Mouse (Mus musculus) heart, adult 2 months (tissue): ENCODE measurements around the gene Nell2. TPM values are rescaled to one million over a fixed set of nuclear protein-coding genes. Genes with fewer than 3 reads are reported as not detected.

Experiments used
- DNase-seq, 2 experiments: peaks; one replicate each; pipeline ENCODE4 v3.0.0; 2021
- H3K27ac ChIP-seq: fragments of 200-600 bp; 2 replicates; pipeline ENCODE4 v1.8.1; 2022
- H3K27me3 ChIP-seq: fragments of 200-500 bp; 2 replicates; pipeline ENCODE4 v1.6.1; 2012; ENCODE audit warnings: mild to moderate bottlenecking, low read length, inconsistent platforms, mixed read lengths; ENCODE audit not compliant: control insufficient read depth, insufficient read depth
- H3K36me3 ChIP-seq: fragments of 200-500 bp; 2 replicates; pipeline ENCODE4 v1.6.1; 2012; ENCODE audit warnings: low read length, inconsistent platforms; ENCODE audit not compliant: control insufficient read depth, insufficient read depth
- H3K4me1 ChIP-seq: fragments of 200-500 bp; 2 replicates; pipeline ENCODE4 v1.6.1; 2011; ENCODE audit warnings: low read length; ENCODE audit not compliant: control insufficient read depth, insufficient read depth
- H3K4me3 ChIP-seq: fragments of 200-600 bp; 2 replicates; pipeline ENCODE4 v1.8.1; 2022
- H3K79me2 ChIP-seq: fragments of 200-500 bp; replicated peaks from 2 replicates; pipeline ENCODE4 v1.6.1; 2012; ENCODE audit warnings: mild to moderate bottlenecking, inconsistent platforms, low read length, moderate library complexity, mixed read lengths; ENCODE audit not compliant: control insufficient read depth, insufficient read depth
- H3K9ac ChIP-seq: fragments of 200-500 bp; 2 replicates; pipeline ENCODE4 v1.6.1; 2012; ENCODE audit warnings: low read depth, mild to moderate bottlenecking, control low read depth, inconsistent platforms, low read length, mixed read lengths
- CTCF ChIP-seq: fragments of 200-600 bp; IDR thresholded peaks from 2 replicates; pipeline ENCODE4 v1.8.1; 2022; ENCODE audit warnings: antibody characterized with exemption, mild to moderate bottlenecking, moderate library complexity
- EP300 ChIP-seq: fragments of 200-500 bp; IDR thresholded peaks from 2 replicates; pipeline ENCODE4 v1.6.1; 2011; ENCODE audit warnings: low read depth, low read length, control low read depth; ENCODE audit not compliant: insufficient read depth
- POLR2A ChIP-seq: fragments of 200-500 bp; IDR thresholded peaks from 2 replicates; pipeline ENCODE4 v1.6.1; 2011; ENCODE audit warnings: mild to moderate bottlenecking, low read depth, low read length, control low read depth; ENCODE audit not compliant: insufficient read depth
- WGBS: fragments of 180-500 bp; shearing (Covaris S2); methylation state at CpG from one replicate; pipeline ENCODE4 v1.1.7; 2018; 5-methylcytosine and 5-hydroxymethylcytosine counted together
- intact Hi-C: fragments of 180-260 bp; cut with DNase I; formaldehyde crosslinking; loops from one replicate; pipeline ENCODE4 v1.15.1; 2025
- polyA plus RNA-seq: library from polyadenylated mRNA; depleted of rRNA; stranded (reverse); fragments of >200 nt; gene quantifications from 2 replicates; pipeline ENCODE4 v1.2.3, GENCODE M21; 2012
- total RNA-seq, 2 experiments: library from RNA; stranded (reverse); gene quantifications; 2 replicates each; pipeline ENCODE4 v1.2.3; 2021

Gene Nell2
- total and polyA plus RNA-seq, 3 experiments = 0.06 to 0.08 TPM; not detected in 1

GRCm38 (mm10) chr15:95314121-95314807 lies 214.1 kb downstream of the Nell2 start:
- no peaks in the 10 kb centered on the region for H3K36me3 ChIP-seq
- H3K9ac ChIP-seq = no peak overlapping the region
- DNase-seq = no peak
- 55% methylated on average over 16 of the region's 16 CpGs for WGBS
- no peaks in the 10 kb centered on the region for H3K79me2 ChIP-seq
- TF ChIP-seq POLR2A (no peak), CTCF (no peak), EP300 (no peak)
- intact Hi-C loops = no loop called here
- no peak overlapping the region for H3K4me3 ChIP-seq
- no peak overlapping the region for H3K27ac ChIP-seq
- H3K27me3 ChIP-seq = no peaks in the 10 kb centered on the region
- H3K4me1 ChIP-seq = no peaks in the 10 kb centered on the region

- Histone ChIP-seq H3K27me3 (no peaks in the 10 kb centered on the region), H3K4me1 (no peaks in the 10 kb centered on the region), H3K4me3 (no peak overlapping the region), H3K36me3 (no peaks in the 10 kb centered on the region), H3K79me2 (no peaks in the 10 kb centered on the region), H3K9ac (no peak overlapping the region), H3K27ac (no peak overlapping the region)
- WGBS = 53% methylated on average over 5 of the region's 5 CpGs
- no peak for DNase-seq
- TF ChIP-seq CTCF (no peak), POLR2A (no peak), EP300 (no peak)
- intact Hi-C loops = no loop called here
Observed at GRCm38 (mm10) chr15:95313286-95313685, 215.1 kb downstream of the Nell2 start.

GRCm38 (mm10) chr15:95304102-95304501 lies 224.3 kb downstream of the Nell2 start:
- H3K4me3 ChIP-seq = no peak overlapping the region
- H3K4me1 ChIP-seq = no peaks in the 10 kb centered on the region
- TF ChIP-seq EP300 = no peak
- TF ChIP-seq POLR2A = no peak
- no peak for TF ChIP-seq CTCF
- no peaks in the 10 kb centered on the region for H3K27me3 ChIP-seq
- intact Hi-C loops = no loop called here
- no peak for DNase-seq
- no peak overlapping the region for H3K9ac ChIP-seq
- H3K36me3 ChIP-seq = no peaks in the 10 kb centered on the region
- WGBS = 59% methylated on average over 8 of the region's 8 CpGs
- no peaks in the 10 kb centered on the region for H3K79me2 ChIP-seq
- no peak overlapping the region for H3K27ac ChIP-seq

- Histone ChIP-seq H3K36me3 (no peaks in the 10 kb centered on the region), H3K27me3 (no peaks in the 10 kb centered on the region), H3K9ac (no peak overlapping the region), H3K4me1 (no peaks in the 10 kb centered on the region), H3K4me3 (no peak overlapping the region), H3K79me2 (no peaks in the 10 kb centered on the region), H3K27ac (no peak overlapping the region)
- WGBS = 64% methylated on average over 10 of the region's 10 CpGs
- TF ChIP-seq POLR2A (no peak), CTCF (no peak), EP300 (no peak)
- intact Hi-C loops = no loop called here
- peak; percentile 19 to 26 for DNase-seq
Observed at GRCm38 (mm10) chr15:95296561-95296960, 231.8 kb downstream of the Nell2 start.

- WGBS = 63% methylated on average over 10 of the region's 10 CpGs
- TF ChIP-seq POLR2A (no peak), CTCF (no peak), EP300 (no peak)
- no peak for DNase-seq
- intact Hi-C loops = no loop called here
- Histone ChIP-seq H3K4me1 (no peaks in the 10 kb centered on the region), H3K4me3 (no peak overlapping the region), H3K27me3 (no peaks in the 10 kb centered on the region), H3K79me2 (no peaks in the 10 kb centered on the region), H3K27ac (no peak overlapping the region), H3K9ac (no peak overlapping the region), H3K36me3 (no peaks in the 10 kb centered on the region)
Observed at GRCm38 (mm10) chr15:95289047-95289446, 239.3 kb downstream of the Nell2 start.

- 81% methylated on average over 6 of the region's 6 CpGs for WGBS
- no peak for TF ChIP-seq POLR2A
- TF ChIP-seq EP300 = no peak
- TF ChIP-seq CTCF = no peak
- DNase-seq = no peak
Observed at GRCm38 (mm10) chr15:95285199-95285598, 243.2 kb downstream of the Nell2 start.

More at GRCm38 (mm10) chr15:95285199-95285598, 243.2 kb downstream of the Nell2 start:
- no peak overlapping the region for H3K4me3 ChIP-seq
- H3K79me2 ChIP-seq = no peaks in the 10 kb centered on the region
- intact Hi-C loops = no loop called here
- H3K27me3 ChIP-seq = no peaks in the 10 kb centered on the region
- no peak overlapping the region for H3K27ac ChIP-seq
- H3K9ac ChIP-seq = no peak overlapping the region
- no peaks in the 10 kb centered on the region for H3K4me1 ChIP-seq
- H3K36me3 ChIP-seq = no peaks in the 10 kb centered on the region
